Mouse (Mus musculus) c-Kit-positive CD71-positive TER-119-negative erythroid progenitor cells, embryonic 14.5 days (primary cell): Measurements from ENCODE around the gene Bsg.
"Not testable (repeated sequence)": the region's sequence is repeated elsewhere in the genome, so short reads cannot be mapped to it uniquely, and the experiment has no call there.

Source experiments
- DNase-seq: peaks from one replicate; pipeline ENCODE4 v3.0.0-alpha.2; 2013; ENCODE audit warnings: low read depth

Gene Bsg

DNA sequence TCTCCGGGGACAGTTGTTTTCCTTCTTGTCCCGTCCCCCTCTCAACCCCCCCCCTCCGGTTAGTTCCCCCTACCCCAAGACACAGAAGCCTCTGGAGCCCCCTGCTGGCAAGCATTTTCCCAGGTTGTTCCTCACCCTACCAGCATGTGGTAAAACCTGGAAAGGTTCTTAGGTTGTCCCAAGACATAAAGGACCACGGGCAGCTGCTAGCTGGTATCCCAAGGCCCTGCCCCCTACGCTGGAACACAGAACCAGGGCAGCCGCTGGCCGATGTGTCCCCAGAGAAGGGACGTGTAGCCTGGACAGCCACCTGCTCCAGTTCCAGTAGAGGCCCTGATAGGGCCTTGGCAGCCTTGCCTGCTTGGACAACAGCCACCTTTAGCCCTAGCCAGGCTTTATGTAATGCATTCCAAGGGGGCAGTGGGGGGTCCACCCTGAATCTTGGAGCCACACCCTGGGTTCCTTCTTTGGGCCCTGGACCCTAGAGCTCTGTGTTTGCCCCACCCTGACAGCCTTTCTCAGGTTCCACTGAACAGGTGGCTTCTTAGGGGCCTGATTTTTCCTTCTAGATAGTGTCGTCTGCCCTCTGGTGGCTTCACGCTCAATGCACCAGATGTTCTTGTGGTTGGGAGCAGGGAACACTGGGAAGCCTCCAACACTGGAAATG is 21.2 kb upstream of the Bsg start:
- DNase-seq: no peak

DNA sequence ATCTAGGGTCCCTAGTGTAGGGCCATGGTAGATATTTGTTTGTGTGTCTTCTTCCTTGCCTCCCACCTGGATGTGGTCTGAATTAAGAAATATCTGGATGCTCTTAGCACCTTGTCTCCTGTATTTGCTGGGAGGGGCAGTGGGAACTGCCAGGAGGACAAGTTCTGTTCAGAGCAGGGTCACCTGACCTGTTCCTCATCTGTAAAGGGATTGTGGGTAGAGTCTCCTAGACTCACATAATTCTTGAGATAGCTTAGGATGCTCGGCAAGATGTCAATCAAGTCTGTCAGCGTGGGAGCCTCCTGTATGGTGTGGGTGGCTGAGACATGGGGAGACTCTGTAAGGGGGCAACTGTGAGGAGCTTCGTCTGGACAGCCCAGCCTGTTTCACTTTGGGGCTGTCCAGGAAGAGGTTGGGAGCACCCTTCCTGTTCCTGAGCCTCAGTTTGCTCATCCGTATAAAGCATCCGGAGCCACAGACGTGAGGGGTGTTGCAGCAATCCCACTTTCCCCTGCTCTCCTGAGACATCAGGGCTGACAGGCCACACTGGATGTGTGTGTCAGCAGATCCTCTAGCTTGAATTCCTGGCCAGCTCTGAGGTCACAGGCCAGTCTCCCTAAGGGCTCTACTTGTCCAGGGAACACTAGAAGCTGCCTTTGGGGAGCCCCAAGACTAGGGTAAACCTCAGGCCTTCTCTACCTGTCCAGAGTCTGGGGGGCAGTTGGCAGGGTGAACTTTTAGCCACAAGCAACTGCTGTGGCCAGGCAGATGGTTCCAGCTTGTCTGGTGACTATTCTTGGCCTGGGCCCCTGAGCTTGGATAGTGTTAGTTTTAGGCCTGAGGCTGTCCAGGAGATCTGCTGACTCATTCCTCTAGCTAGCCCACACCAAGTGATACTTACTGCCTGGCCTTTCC is 20.3 kb upstream of the Bsg start:
- no peak for DNase-seq

DNA sequence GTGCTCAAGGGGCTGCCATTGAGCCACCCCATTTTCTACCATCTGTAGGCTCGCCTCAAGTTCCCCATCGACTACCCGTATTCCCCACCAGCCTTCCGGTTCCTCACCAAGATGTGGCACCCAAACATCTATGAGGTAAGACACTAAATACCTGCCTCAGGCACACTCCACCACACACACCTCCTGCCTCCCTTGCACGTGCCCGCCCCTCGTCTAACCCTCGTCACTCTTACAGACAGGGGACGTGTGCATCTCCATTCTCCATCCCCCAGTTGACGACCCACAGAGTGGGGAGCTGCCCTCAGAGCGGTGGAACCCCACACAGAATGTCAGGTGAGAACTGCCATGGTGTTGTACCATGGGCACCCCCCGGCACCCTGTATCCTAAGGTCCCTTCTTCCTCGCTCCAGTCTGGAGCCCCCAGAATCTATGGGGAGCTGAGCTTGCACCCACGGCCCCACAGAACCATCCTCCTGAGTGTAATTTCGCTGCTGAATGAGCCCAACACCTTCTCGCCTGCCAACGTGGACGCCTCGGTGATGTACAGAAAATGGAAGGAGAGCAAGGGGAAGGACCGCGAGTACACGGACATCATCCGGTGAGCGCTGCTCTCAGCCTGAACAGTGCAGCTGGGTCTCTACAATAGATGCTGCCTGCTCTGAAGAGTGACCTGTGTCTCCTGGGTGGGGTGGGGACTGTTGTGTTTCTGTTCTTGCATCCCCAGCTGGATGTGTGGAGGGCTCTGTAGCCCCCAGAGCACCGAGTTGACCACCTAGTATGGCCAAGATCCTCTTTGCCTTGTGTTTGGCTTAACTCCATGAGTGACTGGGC is 19.3 kb upstream of the Bsg start:
- no peak for DNase-seq

DNA sequence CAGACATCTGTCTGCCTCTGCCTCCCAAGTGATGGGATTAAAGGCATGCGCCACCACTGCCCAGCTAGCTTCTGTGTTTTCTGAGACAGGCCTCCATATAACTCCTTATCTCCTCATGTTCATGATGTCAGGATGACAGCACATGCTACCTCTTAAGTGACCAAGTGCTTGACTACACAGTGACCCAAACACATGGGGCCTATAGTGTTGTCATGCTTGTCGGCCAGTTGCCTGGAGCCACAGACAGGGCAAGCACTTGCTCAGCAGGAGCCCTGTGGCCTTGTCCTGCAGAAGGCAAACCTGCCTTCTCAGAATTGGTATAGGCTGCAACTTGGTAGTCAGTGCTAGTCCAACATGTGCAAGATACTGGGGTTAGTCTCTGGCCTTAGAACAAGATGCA is 18.1 kb upstream of the Bsg start:
- no peak for DNase-seq

DNA sequence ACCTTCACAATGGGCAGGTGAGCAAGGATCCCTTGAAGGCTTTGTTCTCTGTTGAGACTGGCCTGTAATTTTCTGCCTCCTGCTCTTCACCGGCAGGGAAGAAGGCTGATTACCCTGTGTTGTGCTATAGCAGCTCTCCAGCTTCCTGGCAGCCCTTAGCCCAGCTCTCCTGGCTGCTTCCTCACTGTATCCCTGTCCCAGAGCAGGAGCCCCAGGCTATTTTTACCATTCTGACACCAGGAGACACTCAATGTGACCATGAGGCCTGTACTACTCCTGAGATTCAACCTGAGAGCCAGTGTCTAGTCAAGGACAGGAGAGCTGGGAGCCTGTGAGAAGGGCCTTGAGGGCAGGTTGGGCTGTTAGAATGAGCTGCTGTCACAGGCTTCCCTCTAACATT is 17.6 kb upstream of the Bsg start:
- no peak for DNase-seq

DNA sequence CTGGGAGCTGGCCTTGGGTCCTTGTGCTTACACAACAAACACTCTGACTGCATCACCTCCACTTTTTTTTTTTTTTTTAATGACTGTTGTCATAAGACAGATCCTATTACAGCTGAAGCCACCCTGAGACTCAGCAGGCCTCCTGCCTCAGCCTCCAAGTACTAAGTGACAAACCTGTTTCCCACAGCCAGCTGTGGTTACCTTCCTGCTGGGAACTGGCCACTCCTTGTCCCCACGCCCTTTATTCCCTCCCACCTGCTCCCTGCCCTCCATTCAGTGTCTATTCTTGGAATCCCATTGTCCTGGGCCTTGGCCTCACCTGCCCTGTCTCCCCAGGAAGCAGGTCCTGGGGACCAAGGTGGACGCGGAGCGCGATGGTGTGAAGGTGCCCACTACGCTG is 16.8 kb upstream of the Bsg start:
- DNase-seq: no peak

DNA sequence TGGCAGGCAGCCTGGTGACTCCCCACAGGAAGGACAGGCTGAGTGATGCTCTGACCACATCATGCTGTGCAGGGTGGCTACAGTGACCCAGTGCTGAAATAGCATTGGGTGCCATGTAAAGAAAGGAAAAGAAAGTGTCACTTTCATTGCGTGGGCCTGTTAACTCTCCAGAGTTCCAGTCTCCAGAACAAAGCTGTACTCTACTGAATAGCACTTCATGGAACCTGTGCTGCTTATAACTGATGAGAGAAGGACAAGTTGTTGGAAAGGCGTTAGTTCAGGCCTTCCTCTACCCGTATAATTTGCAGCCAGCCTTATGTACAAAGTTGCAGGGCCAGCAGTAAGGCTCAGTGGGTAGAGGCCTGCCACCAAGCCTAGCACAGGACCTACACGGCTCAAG is 15.6 kb upstream of the Bsg start, which contains the start of gene Gzmm:
Gzmm (plus strand) TSS at position 301 of the 400 bp plus-strand sequence.
- DNase-seq: no peak

DNA sequence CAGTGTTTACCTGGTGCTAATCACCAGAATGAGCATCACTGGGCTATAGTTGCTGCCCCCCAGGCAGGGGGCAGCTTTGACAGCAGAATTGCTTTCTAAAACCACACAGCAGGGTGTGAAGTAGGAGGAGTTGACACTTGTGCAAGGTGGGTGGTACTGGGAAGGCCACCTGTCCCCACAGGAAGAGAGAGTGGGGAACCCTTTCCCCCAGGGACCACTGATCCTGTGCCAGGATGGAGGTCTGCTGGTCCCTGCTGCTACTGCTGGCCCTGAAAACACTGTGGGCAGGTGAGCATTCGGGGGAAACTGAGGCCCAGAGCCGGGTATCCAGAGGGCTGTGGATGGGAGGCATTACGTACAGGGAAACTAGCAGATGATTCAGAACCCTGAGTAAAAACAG is 15.1 kb upstream of the Bsg start:
- DNase-seq: no peak

DNA sequence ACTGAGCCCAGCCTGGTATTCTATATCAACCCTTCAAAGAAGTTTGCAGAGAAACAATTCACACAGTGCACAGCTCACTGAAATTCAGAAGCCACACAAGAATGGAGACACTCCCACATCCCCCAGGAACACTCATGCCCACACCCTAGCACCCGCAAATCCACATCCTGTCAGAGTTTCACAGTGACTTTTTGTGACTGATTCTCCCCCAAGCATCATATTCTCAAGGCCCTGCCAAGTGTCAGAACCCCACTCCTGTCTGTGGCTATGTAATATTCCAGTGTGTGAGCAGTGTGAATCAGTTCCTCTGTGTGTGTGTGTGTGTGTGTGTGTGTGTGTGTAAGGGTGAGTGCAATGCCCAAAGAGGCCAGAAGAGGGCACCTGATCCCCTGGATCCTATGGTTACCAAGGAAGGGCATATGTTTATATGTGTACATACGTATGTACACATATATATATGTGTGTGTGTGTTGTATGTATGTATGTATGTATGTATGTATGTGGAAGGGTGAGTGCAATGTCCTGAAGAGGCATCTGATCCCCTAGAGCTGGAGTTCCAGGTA is 12.2 kb upstream of the Bsg start:
- DNase-seq: no peak

DNA sequence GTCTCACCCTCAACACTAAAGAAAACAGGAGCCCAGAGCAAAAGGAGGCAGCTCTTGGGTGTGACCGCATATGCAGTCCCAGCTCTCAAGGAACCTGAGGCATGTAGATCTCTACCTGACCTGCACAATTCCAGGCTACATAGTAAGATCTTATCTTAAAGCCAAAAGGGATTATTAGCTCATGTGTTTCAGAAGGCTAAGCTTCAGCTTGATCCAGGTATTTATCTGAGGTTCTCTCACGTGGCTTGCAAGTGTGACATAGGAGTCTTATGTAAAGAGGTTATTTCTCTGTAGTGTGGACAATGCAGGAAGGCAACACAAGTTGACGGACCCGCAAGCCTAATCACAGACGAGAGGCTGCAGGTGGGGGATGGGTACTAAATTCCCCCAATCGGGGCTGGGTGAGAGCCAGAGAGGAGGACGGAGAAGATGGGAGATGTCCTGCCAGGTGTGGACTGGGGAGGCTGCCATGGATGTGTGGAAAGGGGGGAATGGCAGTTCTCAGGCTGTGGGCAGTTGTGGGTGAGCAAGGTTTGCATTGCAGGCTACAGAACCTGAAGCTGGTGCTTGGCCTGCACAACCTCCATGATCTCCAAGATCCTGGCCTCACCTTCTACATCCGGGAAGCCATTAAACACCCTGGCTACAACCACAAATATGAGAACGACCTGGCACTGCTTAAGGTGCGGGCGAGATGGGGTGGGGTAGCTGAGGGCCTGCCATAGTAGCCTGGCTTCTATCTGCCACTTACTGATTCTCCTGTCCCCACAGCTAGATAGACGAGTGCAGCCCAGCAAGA is 10.5 kb upstream of the Bsg start:
- no peak for DNase-seq

DNA sequence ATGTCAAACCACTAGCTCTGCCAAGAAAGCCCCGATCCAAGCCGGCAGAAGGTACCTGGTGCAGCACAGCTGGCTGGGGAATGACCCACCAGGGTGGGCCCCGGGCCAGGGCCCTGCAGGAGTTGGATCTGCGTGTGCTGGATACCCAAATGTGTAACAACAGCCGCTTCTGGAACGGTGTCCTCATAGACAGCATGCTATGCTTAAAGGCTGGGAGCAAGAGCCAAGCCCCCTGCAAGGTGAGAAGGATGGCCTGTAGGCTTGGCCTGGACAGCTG is 10.0 kb upstream of the Bsg start:
- no peak for DNase-seq

DNA sequence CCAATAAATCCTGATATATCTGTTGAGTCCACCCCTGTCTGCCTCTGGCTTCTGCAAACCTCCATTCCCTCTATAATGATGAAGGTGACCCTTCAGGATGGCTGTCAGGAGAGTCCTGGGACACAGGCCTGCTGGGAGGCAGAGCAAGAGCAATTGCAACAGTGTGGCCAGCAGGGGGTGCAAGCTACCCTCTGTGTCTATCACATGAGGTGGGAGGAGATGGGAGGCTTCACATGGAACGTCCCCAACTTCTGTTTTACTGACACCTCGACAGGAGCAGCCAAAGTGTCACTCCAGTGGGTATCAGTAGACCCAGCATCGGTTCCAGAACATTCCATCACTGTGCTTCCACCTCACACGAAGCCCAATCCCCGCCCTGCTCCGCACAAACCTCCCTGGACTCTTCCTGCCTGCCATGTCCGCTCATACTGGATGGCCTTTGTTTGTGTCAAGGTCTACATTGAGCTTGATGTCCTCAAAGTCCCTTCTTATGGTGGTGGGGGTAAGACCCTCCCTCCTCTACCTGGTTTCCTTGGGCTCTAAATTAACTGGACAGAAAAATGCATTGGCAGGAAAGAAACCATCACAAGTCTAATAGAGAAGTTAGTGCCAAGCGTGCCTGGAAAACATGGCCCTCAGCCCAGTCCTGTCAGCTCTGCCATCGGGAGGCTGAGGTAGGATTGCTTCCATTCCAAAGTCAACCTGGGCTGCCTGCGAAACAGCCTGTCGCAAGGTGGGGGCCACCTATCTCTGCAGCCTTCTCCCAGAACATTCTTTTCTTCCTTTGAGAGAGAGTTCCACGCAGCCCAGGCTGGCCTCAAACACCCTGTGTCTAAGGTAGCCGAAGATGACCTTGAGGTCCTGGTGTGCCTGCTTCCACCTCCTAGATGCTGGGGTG is 8.8 kb upstream of the Bsg start:
- no peak for DNase-seq

DNA sequence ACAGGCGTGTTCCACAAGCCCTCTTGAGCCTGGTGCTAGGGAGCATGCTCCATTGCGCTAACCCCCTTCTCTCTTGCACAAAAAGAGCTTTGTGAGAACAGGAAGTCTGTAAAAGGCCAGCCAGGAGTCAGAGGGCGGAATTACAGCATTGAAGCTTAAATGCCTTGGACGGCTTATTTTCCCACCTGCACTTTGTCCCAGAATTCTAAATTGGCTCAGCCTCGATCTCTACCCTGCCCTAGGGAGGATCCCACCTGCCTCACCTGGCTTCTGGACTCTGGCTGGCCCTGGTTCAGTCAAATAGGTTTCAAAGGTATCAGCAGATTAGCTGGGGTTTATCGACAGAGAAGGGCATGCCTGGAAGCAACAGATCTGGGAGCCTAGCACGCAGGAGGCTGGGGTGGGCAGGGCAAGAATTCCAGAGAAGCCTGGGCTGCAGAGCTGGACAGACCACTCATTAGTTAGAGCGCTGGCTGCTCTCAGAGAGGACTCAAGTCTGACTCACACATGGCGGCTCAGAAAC is 8.1 kb upstream of the Bsg start:
- DNase-seq: no peak

DNA sequence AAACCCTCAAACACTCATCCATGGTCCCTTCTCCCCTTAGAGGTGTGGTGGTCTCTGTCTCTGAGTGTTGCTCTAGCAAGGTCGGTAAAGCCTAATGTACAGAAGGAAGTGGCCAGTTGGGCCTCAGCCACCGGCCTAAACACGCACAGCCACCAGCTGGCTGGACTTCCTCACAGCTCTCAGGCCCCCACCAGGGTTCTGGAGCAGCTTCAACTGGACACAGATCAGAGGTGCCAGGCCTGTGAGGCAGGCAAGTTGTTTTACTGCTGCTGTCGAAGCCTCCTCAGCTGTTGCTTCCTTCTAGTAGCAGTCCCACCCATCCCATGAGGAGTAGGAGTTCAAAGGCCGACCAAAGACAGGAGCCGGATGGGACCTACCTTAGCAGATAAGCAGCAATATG is 6.4 kb upstream of the Bsg start:
- no peak for DNase-seq

DNA sequence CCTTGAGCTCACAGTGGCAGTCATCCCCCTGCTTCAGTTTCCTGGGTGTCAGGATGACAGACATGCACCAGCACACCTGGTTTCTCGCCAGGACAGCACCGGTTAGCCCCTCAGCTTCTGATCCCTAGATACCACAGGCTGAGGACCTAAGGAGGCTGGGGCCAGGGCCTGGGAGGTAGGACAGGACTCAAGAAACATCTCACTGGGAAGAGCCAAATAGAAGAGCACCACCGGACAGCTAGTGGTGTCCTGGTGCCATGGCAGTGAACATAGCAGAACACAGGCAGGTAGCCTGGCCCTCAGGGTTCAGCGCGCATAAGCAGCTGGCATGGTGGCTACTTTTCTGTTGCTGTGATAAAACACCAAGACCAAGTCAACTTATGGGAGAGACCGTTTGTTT is 5.8 kb upstream of the Bsg start:
- DNase-seq: no peak

DNA sequence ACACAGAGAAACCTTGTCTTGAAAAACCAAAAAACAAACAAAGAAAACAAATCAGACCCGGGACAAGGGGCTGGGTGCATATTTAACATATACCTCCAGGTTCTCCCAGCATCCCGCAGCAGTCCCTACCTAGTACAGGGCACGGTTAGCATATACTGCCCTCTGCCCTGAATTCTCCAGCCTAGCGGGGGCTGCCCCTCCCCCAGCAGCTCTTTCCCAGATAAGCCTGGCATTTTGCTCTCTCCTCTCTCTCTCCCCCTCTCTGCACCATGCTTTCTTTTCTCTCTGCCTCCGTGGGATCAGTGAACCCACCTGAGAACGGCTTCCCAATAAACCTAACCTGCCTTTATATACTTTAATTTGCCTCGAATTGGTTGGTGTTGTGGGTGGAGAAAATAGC is 3.6 kb upstream of the Bsg start:
- no peak for DNase-seq

DNA sequence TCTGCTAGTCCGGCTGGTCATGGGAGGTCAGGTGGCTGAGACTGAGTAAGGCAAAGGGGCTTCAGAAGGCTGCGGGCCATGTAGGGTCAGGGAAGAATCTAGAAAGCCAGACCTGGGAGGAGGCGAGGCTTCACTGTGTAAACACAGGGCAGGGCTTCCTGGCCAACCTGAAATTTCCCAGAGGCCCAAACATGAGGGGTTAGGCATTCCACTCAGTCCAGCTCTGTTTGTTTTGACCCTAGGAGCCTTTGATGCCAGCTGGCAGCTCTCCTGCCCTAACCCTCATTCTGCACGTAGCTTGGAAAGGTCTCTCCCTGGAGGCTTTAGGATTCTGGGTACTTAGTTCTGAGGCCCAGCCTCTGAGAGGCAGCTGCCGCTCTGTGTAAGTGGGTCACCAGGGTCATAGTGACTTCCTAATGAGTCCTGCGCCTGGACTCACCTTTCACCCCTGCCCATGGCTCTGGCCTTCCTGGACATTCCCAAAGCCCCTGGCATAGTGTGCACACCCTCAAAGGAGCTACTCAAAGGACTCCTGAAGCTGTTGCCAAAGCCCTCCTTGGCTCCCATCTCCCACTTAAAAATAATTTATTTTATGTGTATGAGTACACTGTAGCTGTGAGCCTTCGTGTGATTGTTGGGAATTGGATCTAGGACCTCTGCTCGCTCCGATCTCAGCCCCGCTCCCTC is 2.7 kb upstream of the Bsg start:
- no peak for DNase-seq

DNA sequence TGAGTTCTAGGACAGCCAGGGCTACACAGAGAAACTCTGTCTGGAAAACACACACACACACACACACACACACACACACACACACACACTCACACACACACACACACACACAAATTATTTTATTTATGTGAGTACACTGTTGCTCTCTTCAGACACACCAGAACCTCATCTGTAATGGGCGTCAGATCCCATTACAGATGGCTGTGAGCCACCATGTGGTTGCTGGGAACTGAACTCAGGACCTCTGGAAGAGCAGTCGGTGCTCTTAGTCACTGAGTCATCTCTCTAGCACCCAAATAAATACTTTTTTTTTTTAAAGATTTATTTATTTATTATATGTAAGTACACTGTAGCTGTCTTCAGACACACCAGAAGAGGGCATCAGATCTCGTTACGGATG is 1.3 kb upstream of the Bsg start:
- DNase-seq: not testable (repeated sequence)

DNA sequence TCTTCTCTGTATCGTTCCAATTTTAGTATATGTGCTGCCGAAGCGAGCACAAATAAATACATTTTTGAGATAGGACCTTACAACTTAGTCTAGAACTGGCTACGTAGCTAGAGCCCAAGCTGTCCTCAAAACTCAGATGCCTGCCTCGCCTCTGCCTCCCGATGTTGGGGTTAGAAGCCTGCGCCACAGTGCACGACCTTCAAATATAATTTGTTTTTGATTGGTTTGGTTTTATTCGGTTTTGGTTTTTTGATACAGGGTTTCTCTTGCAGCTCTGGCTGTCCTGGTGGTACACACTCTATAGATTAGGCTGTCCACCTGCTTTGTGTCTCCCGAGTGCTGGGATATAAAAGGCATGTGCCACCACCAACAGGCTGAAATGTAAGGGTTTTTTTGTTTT is 750 bp upstream of the Bsg start:
- no peak for DNase-seq

DNA sequence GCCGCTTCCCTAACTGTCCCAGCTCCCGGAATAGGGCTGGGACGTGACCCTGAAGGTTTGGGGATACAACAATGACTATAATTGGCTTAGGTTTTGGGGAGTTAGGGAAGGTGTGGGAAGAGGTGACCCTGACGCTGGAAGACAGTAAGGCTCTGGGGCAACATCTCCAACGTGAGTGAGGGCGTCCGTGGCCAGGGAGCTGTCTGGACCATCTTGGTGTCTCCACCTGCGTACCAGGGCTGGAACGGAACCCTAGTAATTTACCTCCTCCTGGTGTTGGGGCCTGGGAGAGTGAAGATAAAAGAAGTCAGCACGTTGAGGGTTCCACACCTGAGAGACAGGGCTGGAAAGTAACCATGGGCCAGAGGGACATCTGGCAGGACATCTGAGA is 674 bp downstream of the Bsg start:
- DNase-seq: no peak
